Mouse (Mus musculus) liver, postnatal 0 days (tissue): ENCODE data around the gene Zfp442. TPM values are rescaled to one million over a fixed set of nuclear protein-coding genes. Genes with fewer than 3 reads are reported as not detected.
A peak's percentile ranks its signal among the peaks of the same experiment; 100 is the strongest.
"Not testable (repeated sequence)": the region's sequence is repeated elsewhere in the genome, so short reads cannot be mapped to it uniquely, and the experiment has no call there.

Experiments used
- ATAC-seq: fragments of 200-750 bp; cut with Nextera tagmentation; 2 replicates; pipeline ENCODE4 v1.8.0; 2017; ENCODE audit warnings: mild to moderate bottlenecking, moderate library complexity
- DNase-seq: peaks from one replicate; pipeline ENCODE4 v3.0.0-alpha.2; 2016
- H3K27ac ChIP-seq: fragments of 300-500 bp; sonication (generic); 2 replicates; pipeline ENCODE4 v1.5.1; 2014; ENCODE audit warnings: antibody characterized with exemption, moderate library complexity, mild to moderate bottlenecking, low read depth
- H3K27me3 ChIP-seq: fragments of 300-500 bp; sonication (generic); 2 replicates; pipeline ENCODE4 v1.6.1; 2014; ENCODE audit warnings: low read length, control low read depth, mixed read lengths; ENCODE audit not compliant: insufficient read depth
- H3K36me3 ChIP-seq: fragments of 300-500 bp; sonication (generic); replicated peaks from 2 replicates; pipeline ENCODE4 v1.6.1; 2014; ENCODE audit warnings: mild to moderate bottlenecking, control low read depth, low read length, moderate library complexity, mixed read lengths; ENCODE audit not compliant: insufficient read depth
- H3K4me1 ChIP-seq: fragments of 300-500 bp; sonication (generic); 2 replicates; pipeline ENCODE4 v1.6.1; 2014; ENCODE audit warnings: antibody characterized with exemption, mild to moderate bottlenecking, control low read depth; ENCODE audit not compliant: insufficient read depth
- H3K4me2 ChIP-seq: fragments of 300-500 bp; sonication (generic); 2 replicates; pipeline ENCODE4 v1.6.1; 2014; ENCODE audit warnings: low read depth, mild to moderate bottlenecking, low read length, moderate library complexity, mixed read lengths
- H3K4me3 ChIP-seq: fragments of 300-500 bp; sonication (generic); 2 replicates; pipeline ENCODE4 v1.5.1; 2014; ENCODE audit warnings: low read depth, low read length
- H3K9ac ChIP-seq: fragments of 300-500 bp; sonication (generic); replicated peaks from 2 replicates; pipeline ENCODE4 v1.6.1; 2014; ENCODE audit warnings: mild to moderate bottlenecking, moderate library complexity
- H3K9me3 ChIP-seq: fragments of 300-500 bp; sonication (generic); 2 replicates; pipeline ENCODE4 v1.6.1; 2016; ENCODE audit warnings: mild to moderate bottlenecking, control low read depth, low read length, mixed read lengths
- CTCF ChIP-seq: sonication (generic); IDR thresholded peaks from 2 replicates; pipeline ENCODE4 v1.5.1; 2016; ENCODE audit warnings: antibody characterized with exemption, low read depth
- EP300 ChIP-seq: IDR thresholded peaks from 2 replicates; pipeline ENCODE4 v1.6.1; 2016; ENCODE audit warnings: antibody characterized with exemption, low read depth, mild to moderate bottlenecking
- WGBS: fragments of 180-500 bp; shearing (Covaris S2); extraction: QIAGEN DNeasy Blood & Tissue Kit; methylation state at CpG from one replicate; pipeline ENCODE4 v1.1.7; 2014; ENCODE audit not compliant: insufficient replicate concordance; 5-methylcytosine and 5-hydroxymethylcytosine counted together
- polyA plus RNA-seq: library from polyadenylated mRNA; unstranded; fragments of >200 nt; fragmentation: Nextera tagmentation; extraction: Ambion mirVana; gene quantifications from 2 replicates; pipeline ENCODE4 v1.2.1, GENCODE M21; 2015

The Zfp442 gene
- polyA plus RNA-seq, result 0.58 and 0.62 TPM in 2 replicates

DNA sequence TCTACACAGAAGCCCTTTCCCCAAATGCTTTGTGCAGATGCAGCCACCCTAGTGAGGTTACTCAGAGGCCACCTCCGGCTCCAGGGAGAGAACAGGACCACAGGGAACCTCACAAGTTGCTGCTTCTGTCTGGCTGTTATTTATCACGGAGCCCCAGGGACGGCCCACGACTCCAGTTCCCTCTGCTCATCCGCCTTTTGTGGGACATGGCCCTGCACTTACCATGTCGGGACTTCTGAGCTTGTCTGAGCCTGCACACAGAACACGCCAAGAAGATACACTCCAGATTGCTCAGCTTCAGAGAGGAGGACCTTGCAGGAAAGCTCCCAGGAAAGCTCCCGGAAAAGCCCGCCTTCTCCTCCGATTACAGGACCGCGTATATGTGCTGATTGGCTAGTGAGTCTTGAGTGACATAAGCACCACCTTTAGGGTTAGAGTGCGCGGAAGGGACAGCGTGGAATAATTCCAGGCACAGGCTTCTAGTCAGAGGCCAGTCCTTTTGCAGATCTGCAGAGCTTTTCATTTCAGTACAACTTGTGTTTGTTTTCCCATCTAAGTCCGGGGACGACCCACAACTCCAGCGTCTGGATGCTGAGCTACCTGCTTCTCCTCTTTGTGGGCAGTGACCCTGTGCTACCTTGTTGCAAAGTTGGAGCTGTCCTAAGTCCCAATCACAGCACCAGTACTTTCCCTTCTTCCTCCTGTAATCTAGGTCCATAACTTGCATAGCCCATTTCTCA lies at the start of gene Zfp442:
Gene Zfp442, minus strand, starts transcription at position 307 of the 740 bp plus-strand sequence.
- ATAC-seq (peak; percentile 97), DNase-seq (peak; percentile 36)
- not testable (repeated sequence) for H3K27me3 ChIP-seq, H3K9me3 ChIP-seq, H3K36me3 ChIP-seq, H3K27ac ChIP-seq, H3K4me1 ChIP-seq
- under 1% methylated on average over 18 of the region's 18 CpGs for WGBS
- Histone ChIP-seq H3K9ac (peak within 1 kb of the TSS; percentile 57), H3K4me2 (peak within 1 kb of the TSS; percentile 51), H3K4me3 (peak within 1 kb of the TSS; percentile 45)

DNA sequence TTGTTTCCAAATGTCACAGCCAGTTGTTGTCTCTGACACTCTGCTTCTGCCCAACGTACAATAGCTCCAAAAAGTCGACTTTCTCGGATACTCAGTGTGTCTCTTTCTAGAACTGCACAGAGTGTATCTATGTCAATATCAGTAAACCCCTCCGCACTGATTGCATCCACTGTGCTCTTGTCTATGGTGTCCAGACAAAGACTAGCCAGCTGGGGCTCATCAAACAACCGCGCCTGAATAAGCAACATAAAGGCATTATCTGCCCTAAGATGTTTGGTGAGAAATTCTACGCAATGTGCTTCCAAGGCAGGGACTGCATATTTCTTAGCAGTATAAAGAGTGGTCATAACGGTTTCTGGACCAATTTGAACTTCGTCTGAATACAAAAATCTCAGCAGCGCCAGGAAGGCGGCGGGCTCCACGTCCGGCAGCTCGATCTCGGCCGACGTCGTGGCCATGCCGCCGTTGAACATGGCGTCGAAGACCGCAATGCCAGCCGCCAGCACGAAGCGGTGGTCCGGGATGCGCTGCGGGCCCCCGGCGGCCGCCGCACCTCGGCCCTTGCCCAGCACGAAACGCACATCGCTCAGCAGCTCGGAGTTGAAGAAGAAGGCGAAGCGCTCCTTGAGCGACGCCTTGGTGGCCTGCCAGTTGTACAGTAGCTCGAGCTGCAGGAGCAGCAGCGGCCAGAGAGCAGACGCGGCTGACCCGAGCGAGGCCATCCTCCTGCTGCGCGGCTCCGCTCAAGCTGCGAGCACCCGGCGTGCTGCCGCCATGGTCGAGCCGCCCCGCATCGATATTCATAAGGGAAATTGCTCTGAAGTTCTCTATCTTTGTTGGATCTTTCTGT lies 49.1 kb upstream of the Zfp442 start:
- 42% methylated on average over 58 of the region's 60 CpGs for WGBS
- not testable (repeated sequence) for H3K4me3 ChIP-seq

DNA sequence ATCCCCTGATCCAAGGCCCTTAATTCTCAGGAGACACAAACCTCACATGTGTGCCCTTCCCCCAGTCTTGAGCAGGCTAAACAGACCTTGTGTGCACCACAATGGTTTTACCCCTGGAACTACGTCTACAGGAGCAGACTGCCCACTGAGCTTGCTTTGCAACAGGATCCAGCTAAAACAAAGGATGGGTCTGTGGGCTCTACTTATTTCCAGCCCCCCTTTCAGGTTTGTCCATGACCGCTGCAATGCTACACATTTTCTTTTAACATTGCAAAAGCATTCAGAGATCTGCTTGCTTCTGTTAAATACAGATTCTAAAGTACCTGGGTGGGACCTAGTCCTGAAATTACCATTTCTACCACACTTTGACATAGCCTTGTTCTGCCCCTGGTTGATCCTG lies 41.7 kb upstream of the Zfp442 start:
- no peak overlapping the region for H3K9ac ChIP-seq
- no peaks in the 10 kb centered on the region for H3K9me3 ChIP-seq
- H3K4me3 ChIP-seq, result no peak overlapping the region
- no peak for TF ChIP-seq EP300
- TF ChIP-seq CTCF, result no peak
- no peak for ATAC-seq
- no peaks in the 10 kb centered on the region for H3K27me3 ChIP-seq
- no peak overlapping the region for H3K27ac ChIP-seq
- no peaks in the 10 kb centered on the region for H3K36me3 ChIP-seq
- no peak for DNase-seq
- no peaks in the 10 kb centered on the region for H3K4me1 ChIP-seq
- WGBS, result 59% methylated on average over 2 of the region's 2 CpGs
- H3K4me2 ChIP-seq, result no peak overlapping the region

More for the DNA sequence above, 49.1 kb upstream of the Zfp442 start:
- ATAC-seq, H3K27ac ChIP-seq, DNase-seq, H3K9me3 ChIP-seq, H3K36me3 ChIP-seq, H3K9ac ChIP-seq, H3K27me3 ChIP-seq, H3K4me1 ChIP-seq: not testable (repeated sequence)
- H3K4me2 ChIP-seq, result peak overlapping the region; percentile 26; the same call in 1 of the 2 replicates

DNA sequence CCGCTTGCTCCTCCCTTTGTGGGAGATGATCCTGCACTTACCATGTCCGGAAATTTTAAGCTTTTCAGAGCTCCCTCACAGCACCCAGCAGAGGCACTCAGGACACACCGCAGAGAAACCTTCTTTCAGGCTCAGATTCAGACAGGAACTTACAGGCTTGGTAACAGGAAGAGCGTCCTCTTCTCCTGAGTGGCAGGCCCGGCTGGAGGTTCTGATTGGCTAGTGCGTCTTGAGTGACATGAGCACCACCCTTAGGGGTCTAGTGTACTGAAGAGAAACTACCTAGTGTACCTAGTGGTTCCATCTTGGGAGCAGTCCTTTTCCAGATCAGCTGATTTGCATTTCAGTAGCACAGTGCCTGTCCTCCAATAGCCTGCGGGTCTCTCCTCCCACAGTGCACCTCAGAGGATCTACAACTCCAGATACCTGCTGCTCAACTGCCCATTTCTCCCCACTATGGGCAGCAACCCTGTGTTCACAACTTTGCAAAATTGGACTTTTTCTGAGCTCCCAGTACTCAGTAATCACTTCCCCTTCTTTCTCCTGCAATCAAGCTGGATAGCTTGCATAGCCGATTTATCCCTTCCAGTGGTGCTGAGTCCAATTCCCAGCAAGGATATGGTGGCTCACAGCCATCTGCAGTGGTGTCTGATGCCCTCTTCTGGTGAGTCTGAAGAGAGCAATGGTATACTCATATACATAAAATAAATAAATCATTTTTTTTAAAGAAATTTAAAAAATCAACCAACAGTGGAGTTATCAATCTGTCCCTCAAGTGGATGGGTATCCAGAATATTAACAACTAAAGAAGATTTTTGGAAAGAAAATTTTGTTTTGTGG lies 33.9 kb upstream of the Zfp442 start, which contains the start of gene Zfp345:
Gene Zfp345, minus strand, starts transcription at position 153 of the 840 bp plus-strand sequence.
- not testable (repeated sequence) for DNase-seq, H3K4me2 ChIP-seq, H3K4me3 ChIP-seq, H3K27ac ChIP-seq, H3K9me3 ChIP-seq, H3K4me1 ChIP-seq, H3K36me3 ChIP-seq, H3K9ac ChIP-seq, H3K27me3 ChIP-seq, ATAC-seq
- WGBS, result 61% methylated on average over 7 of the region's 8 CpGs

DNA sequence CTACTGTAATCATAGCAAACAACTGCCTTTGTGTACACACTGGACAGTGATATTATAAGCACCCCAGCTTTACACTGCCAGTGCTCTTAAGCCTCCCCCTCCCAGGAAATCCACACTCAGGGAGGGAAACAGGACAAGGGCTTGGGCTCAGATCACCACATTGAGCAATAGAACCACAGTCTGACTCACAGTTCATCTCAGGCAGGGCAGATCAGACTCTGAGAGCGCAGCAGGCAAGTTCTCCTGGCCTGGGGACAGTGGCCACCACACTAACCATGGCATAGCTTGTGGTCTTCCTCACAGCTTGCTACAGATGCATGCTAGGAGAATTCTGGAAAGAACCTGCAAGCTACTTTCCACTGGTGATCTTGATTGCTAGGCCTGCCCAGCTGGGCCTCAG lies 12.2 kb downstream of the Zfp442 start:
- H3K4me1 ChIP-seq, H3K27ac ChIP-seq, DNase-seq, H3K36me3 ChIP-seq, H3K4me3 ChIP-seq, H3K4me2 ChIP-seq, H3K27me3 ChIP-seq, H3K9ac ChIP-seq, H3K9me3 ChIP-seq: not testable (repeated sequence)
- 47% methylated on average over 1 of the region's 1 CpGs for WGBS
- peak; percentile 62; the same call in 1 of the 2 replicates for ATAC-seq

DNA sequence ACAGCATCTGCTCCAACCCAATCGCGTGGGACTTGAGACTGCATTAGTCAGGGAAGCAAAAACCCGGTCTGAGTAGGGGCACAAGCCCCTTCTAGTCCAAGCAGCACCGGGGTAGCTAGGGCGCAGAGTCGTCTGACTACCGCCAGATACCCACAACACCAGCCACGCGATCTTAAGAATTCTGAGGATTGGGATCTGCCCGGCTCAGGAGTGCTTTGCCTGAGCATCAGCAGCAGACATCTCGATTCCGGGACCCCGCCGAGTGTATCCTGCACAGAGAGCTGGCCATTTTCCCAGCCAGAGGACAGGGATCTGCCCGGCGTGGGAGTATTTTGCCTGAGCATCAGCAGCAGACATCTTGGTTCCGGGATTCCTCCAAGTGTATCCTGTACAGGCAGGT lies 39.1 kb downstream of the Zfp442 start:
- not testable (repeated sequence) for H3K27me3 ChIP-seq, H3K9me3 ChIP-seq, H3K27ac ChIP-seq, H3K4me2 ChIP-seq, H3K4me1 ChIP-seq, H3K36me3 ChIP-seq, H3K9ac ChIP-seq, ATAC-seq, DNase-seq, H3K4me3 ChIP-seq
- 83% methylated on average over 17 of the region's 17 CpGs for WGBS
